Mouse (Mus musculus) naive thymus-derived CD4-positive, alpha-beta T cell, adult 2 months (primary cell): ENCODE measurements around the gene Zfp260.
"Not testable (repeated sequence)": the region's sequence is repeated elsewhere in the genome, so short reads cannot be mapped to it uniquely, and the experiment has no call there.

Experiments used
- DNase-seq: peaks from one replicate; pipeline ENCODE4 v3.0.0-alpha.2; 2011; ENCODE audit warnings: low read depth

Zfp260 gene

GRCm38 (mm10) chr7:30094646-30095429 lies at the start of gene Zfp260:
TSS of gene Zfp260 (plus strand) at chr7:30094777.
- peak; percentile 94 for DNase-seq

GRCm38 (mm10) chr7:30048126-30048525 lies 46.5 kb upstream of the Zfp260 start:
- DNase-seq, result no peak

- DNase-seq, result peak; percentile 87
These were observed 43.6 kb upstream of the Zfp260 start, which contains the start of gene Zfp14 for GRCm38 (mm10) chr7:30050882-30051548. TSS of gene Zfp14 (minus strand) at chr7:30051380.

GRCm38 (mm10) chr7:30053591-30053990 lies 41.0 kb upstream of the Zfp260 start:
- no peak for DNase-seq

- DNase-seq, result no peak
These were observed 34.2 kb upstream of the Zfp260 start for GRCm38 (mm10) chr7:30060341-30060740.

- DNase-seq, result peak; percentile 32
These were observed 32.1 kb upstream of the Zfp260 start for GRCm38 (mm10) chr7:30062478-30062877.

- DNase-seq, result no peak
These were observed 30.0 kb upstream of the Zfp260 start for GRCm38 (mm10) chr7:30064622-30065021.

GRCm38 (mm10) chr7:30072146-30073028 lies 22.2 kb upstream of the Zfp260 start, which contains the start of gene Zfp82:
TSS of gene Zfp82 (minus strand) at chr7:30072900.
- DNase-seq, result peak; percentile 90

- DNase-seq, result no peak
These were observed 8.1 kb upstream of the Zfp260 start for GRCm38 (mm10) chr7:30086524-30086923.

- no peak for DNase-seq
These were observed 5.2 kb upstream of the Zfp260 start for GRCm38 (mm10) chr7:30089405-30089804.

- peak; percentile 99 for DNase-seq
These were observed 4.2 kb upstream of the Zfp260 start, which contains the start of the genes Gm26920 and Zfp566 for GRCm38 (mm10) chr7:30090092-30090969. TSS of gene Gm26920 (minus strand) at chr7:30090410. TSS of gene Zfp566 (minus strand) at chr7:30090527.

- peak; percentile 71 for DNase-seq
These were observed 3.5 kb upstream of the Zfp260 start for GRCm38 (mm10) chr7:30090970-30091585.

- no peak for DNase-seq
These were observed 1.9 kb upstream of the Zfp260 start for GRCm38 (mm10) chr7:30092666-30093065.

- no peak for DNase-seq
These were observed 610 bp upstream of the Zfp260 start for GRCm38 (mm10) chr7:30093918-30094415.

GRCm38 (mm10) chr7:30095551-30096125 lies 1.1 kb downstream of the Zfp260 start:
- peak; percentile 39 for DNase-seq

GRCm38 (mm10) chr7:30099297-30099696 lies 4.7 kb downstream of the Zfp260 start:
- DNase-seq, result peak; percentile 92

- DNase-seq, result no peak
These were observed 21.5 kb downstream of the Zfp260 start for GRCm38 (mm10) chr7:30116076-30116475.

GRCm38 (mm10) chr7:30117935-30118334 lies 23.4 kb downstream of the Zfp260 start:
- not testable (repeated sequence) for DNase-seq

GRCm38 (mm10) chr7:30121308-30122187 lies 27.0 kb downstream of the Zfp260 start, which contains the start of gene Zfp382:
TSS of gene Zfp382 (plus strand) at chr7:30121942.
- peak; percentile 92 for DNase-seq
